Mouse (Mus musculus): ENCODE results near the gene Ube2q1. TPM values are rescaled to one million over a fixed set of nuclear protein-coding genes. Genes with fewer than 3 reads are reported as not detected.

The Ube2q1 gene
- polyA plus RNA-seq, 1 experiment from 2014 or later: 15.9 TPM

GRCm38 (mm10) chr3:89764119-89764724 is 9.2 kb upstream of the Ube2q1 start, which contains the start of gene Chrnb2:
Gene Chrnb2 (minus strand): TSS chr3:89764632.
- Histone ChIP-seq H3K4me2 (peak within 1 kb of the TSS; percentile 47), H3K4me1 (replicated peaks) (peaks cover 4% of the 10 kb centered on the region; the same call in 1 of the 2 replicates), H3K27me3 (peaks cover 23% of the 10 kb centered on the region), H3K27ac (no peak within 1 kb of the TSS), H3K9me3 (no peaks in the 10 kb centered on the region), H3K9ac (replicated peaks) (no peak within 1 kb of the TSS), H3K4me3 (replicated peaks) (peak within 1 kb of the TSS; percentile 21), H3K36me3 (no peaks in the 10 kb centered on the region)
- under 1% methylated on average over 36 of the region's 36 CpGs for WGBS
- ATAC-seq (ENCODE audit: insufficient number of reproducible peaks, insufficient read depth, low FRiP score, low TSS enrichment, low read depth): peak; percentile 73; the same call in 1 of the 2 replicates

GRCm38 (mm10) chr3:89769584-89769983 is 3.8 kb upstream of the Ube2q1 start:
- 64% methylated on average over 7 of the region's 7 CpGs for WGBS
- ATAC-seq (ENCODE audit: insufficient number of reproducible peaks, insufficient read depth, low FRiP score, low TSS enrichment, low read depth): no peak
- peaks cover 15% of the 10 kb centered on the region for H3K4me1 ChIP-seq (replicated peaks)

DNA sequence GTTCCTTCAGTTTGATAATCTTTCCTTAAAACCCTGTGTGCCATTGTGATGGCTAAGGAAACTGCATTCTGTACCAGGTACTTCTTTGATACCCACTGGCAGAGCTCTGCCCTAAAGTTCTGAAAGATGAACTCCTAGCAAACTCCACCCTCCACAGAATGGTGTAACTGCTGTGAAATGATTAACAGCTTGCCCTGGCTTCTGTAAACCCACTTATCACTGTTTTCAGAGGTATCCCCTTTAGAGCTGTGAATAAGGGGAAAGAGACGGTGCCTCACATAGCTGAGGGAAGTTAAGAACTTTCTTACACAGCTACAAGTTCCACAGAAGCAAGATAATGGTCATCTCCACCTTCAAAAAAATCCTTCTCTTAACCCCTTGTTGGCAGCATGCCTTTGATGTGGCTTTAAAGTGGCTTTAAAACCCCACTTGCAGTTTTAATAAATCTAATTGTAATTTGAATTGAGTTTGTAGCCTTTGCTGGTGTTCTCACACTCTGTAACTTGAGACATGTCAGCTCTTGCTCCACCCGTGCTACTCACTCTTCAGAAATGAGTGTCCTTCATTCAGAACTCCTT is 2.9 kb upstream of the Ube2q1 start:
- Histone ChIP-seq H3K36me3 (peaks cover 4% of the 10 kb centered on the region), H3K4me3 (replicated peaks) (no peak overlapping the region), H3K27me3 (no peaks in the 10 kb centered on the region), H3K4me1 (replicated peaks) (peaks cover 25% of the 10 kb centered on the region), H3K27ac (no peak overlapping the region), H3K4me2 (no peak overlapping the region), H3K9me3 (no peaks in the 10 kb centered on the region), H3K9ac (replicated peaks) (no peak overlapping the region)
- ATAC-seq (ENCODE audit: insufficient number of reproducible peaks, insufficient read depth, low FRiP score, low TSS enrichment, low read depth): no peak
- 34% methylated on average over 2 of the region's 2 CpGs for WGBS

More at GRCm38 (mm10) chr3:89769584-89769983, 3.8 kb upstream of the Ube2q1 start:
- peaks cover 1% of the 10 kb centered on the region; the same call in 1 of the 2 replicates for H3K27me3 ChIP-seq
- H3K9ac ChIP-seq (replicated peaks): no peak overlapping the region
- no peak overlapping the region for H3K4me2 ChIP-seq
- H3K4me3 ChIP-seq (replicated peaks): no peak overlapping the region
- no peak overlapping the region for H3K27ac ChIP-seq
- no peaks in the 10 kb centered on the region for H3K9me3 ChIP-seq
- no peaks in the 10 kb centered on the region for H3K36me3 ChIP-seq

- WGBS: 2% methylated on average over 17 of the region's 17 CpGs
These were observed 838 bp upstream of the Ube2q1 start for GRCm38 (mm10) chr3:89772588-89772967.

DNA sequence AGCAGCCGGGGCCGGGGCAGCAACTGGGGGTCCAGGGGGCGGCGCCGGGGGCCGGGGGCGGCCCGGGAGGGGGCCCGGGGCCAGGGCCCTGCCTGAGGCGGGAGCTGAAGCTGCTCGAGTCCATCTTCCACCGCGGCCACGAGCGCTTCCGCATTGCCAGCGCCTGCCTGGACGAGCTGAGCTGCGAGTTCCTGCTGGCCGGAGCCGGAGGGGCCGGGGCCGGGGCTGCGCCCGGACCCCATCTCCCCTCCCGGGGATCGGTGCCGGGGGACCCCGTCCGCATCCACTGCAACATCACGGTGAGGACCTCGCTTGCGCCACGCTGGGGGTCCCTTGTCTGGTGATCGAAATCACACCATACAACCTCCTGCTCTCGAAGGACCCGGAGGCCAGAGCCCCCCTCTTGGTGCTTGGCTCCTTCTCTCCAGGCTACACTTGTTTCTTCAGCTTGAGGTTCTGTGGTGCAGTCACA is 360 bp downstream of the Ube2q1 start:
- H3K27me3 ChIP-seq: no peaks in the 10 kb centered on the region
- H3K4me3 ChIP-seq (replicated peaks): peak overlapping the region; percentile 99
- peak overlapping the region; percentile 98 for H3K9ac ChIP-seq (replicated peaks)
- peak; percentile 38 for ATAC-seq (ENCODE audit: insufficient number of reproducible peaks, insufficient read depth, low FRiP score, low TSS enrichment, low read depth)
- 0% methylated on average over 23 of the region's 37 CpGs for WGBS
- peak overlapping the region; percentile 92 for H3K4me2 ChIP-seq
- no peaks in the 10 kb centered on the region for H3K9me3 ChIP-seq
- H3K36me3 ChIP-seq: peaks cover 36% of the 10 kb centered on the region
- H3K27ac ChIP-seq: peak overlapping the region; percentile 96
- H3K4me1 ChIP-seq (replicated peaks): peaks cover 30% of the 10 kb centered on the region

More at GRCm38 (mm10) chr3:89772588-89772967, 838 bp upstream of the Ube2q1 start:
- no peak; the same call in none of the 2 replicates for ATAC-seq (ENCODE audit: insufficient number of reproducible peaks, insufficient read depth, low FRiP score, low TSS enrichment, low read depth)
- H3K4me1 ChIP-seq (replicated peaks): peaks cover 30% of the 10 kb centered on the region
- peak overlapping the region; percentile 98 for H3K9ac ChIP-seq (replicated peaks)
- H3K27ac ChIP-seq: peak overlapping the region; percentile 96
- H3K9me3 ChIP-seq: no peaks in the 10 kb centered on the region
- H3K4me3 ChIP-seq (replicated peaks): peak overlapping the region; percentile 99
- no peaks in the 10 kb centered on the region for H3K27me3 ChIP-seq
- peaks cover 24% of the 10 kb centered on the region for H3K36me3 ChIP-seq
- H3K4me2 ChIP-seq: peak overlapping the region; percentile 92

- H3K27ac ChIP-seq: peak overlapping the region; percentile 96; the same call in 1 of the 2 replicates
- H3K4me2 ChIP-seq: peak overlapping the region; percentile 92
- H3K36me3 ChIP-seq: peaks cover 42% of the 10 kb centered on the region
- H3K4me1 ChIP-seq (replicated peaks): peaks cover 30% of the 10 kb centered on the region
- H3K4me3 ChIP-seq (replicated peaks): peak overlapping the region; percentile 99
- H3K9me3 ChIP-seq: no peaks in the 10 kb centered on the region
- peak overlapping the region; percentile 98 for H3K9ac ChIP-seq (replicated peaks)
- WGBS: 49% methylated on average over 15 of the region's 15 CpGs
- no peaks in the 10 kb centered on the region for H3K27me3 ChIP-seq
- no peak for ATAC-seq (ENCODE audit: insufficient number of reproducible peaks, insufficient read depth, low FRiP score, low TSS enrichment, low read depth)
These were observed 982 bp downstream of the Ube2q1 start for GRCm38 (mm10) chr3:89774236-89774960.

GRCm38 (mm10) chr3:89776001-89776400 is 2.6 kb downstream of the Ube2q1 start:
- peaks cover 27% of the 10 kb centered on the region for H3K4me1 ChIP-seq (replicated peaks)
- ATAC-seq (ENCODE audit: insufficient number of reproducible peaks, insufficient read depth, low FRiP score, low TSS enrichment, low read depth): no peak
- peak overlapping the region; percentile 92; the same call in 1 of the 2 replicates for H3K4me2 ChIP-seq
- peaks cover 58% of the 10 kb centered on the region for H3K36me3 ChIP-seq
- 81% methylated on average over 4 of the region's 4 CpGs for WGBS
- no peaks in the 10 kb centered on the region for H3K9me3 ChIP-seq
- no peak overlapping the region for H3K27ac ChIP-seq
- no peak overlapping the region for H3K4me3 ChIP-seq (replicated peaks)
- H3K27me3 ChIP-seq: no peaks in the 10 kb centered on the region
- H3K9ac ChIP-seq (replicated peaks): 0 out of 2 replicates have a peak overlapping the region, but pooled peaks have one; percentile 45

DNA sequence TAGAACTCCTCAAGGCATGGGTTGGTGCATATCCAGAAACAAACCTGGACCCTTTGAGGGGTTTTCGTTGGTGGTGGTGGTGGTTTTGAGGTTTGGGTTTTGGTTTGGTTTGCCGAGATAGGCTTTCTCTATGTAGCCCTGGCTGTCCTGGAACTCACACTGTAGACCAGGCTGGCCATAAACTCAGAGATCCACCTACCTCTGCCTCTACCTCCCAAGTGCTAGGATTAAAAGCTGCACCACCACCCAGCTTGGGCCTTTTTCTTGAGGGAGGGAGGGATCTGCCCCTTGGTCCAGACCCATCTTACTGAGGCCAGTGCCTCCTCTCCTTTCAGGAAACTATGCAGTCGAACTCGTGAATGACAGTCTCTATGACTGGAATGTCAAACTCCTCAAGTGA is 6.7 kb downstream of the Ube2q1 start:
- no peaks in the 10 kb centered on the region for H3K27me3 ChIP-seq
- peaks cover 20% of the 10 kb centered on the region for H3K4me1 ChIP-seq (replicated peaks)
- no peak overlapping the region for H3K9ac ChIP-seq (replicated peaks)
- 91% methylated on average over 4 of the region's 4 CpGs for WGBS
- no peak overlapping the region for H3K4me2 ChIP-seq
- H3K4me3 ChIP-seq (replicated peaks): no peak overlapping the region
- peaks cover 85% of the 10 kb centered on the region for H3K36me3 ChIP-seq
- ATAC-seq (ENCODE audit: insufficient number of reproducible peaks, insufficient read depth, low FRiP score, low TSS enrichment, low read depth): no peak
- H3K27ac ChIP-seq: no peak overlapping the region
- H3K9me3 ChIP-seq: no peaks in the 10 kb centered on the region

DNA sequence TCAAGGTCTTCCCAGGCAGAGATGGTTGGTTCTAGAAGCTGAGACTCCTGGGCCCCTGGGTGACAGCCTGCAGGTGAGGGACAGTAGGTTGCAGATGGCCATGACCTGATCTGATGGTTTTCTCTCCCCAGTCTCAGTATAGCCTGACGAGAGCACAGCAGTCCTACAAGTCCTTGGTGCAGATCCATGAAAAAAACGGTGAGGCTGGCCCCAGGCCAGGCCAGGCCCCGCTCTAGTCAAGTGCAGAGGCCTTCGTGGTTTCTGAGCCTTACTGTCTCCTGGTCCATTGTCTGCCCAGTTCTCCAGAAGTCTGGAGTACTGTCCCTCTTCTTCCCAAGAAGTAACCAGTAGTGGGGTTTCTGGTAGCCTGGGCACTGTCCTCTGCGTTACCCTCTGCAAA is 8.2 kb downstream of the Ube2q1 start:
- no peaks in the 10 kb centered on the region for H3K27me3 ChIP-seq
- no peaks in the 10 kb centered on the region for H3K9me3 ChIP-seq
- H3K27ac ChIP-seq: no peak overlapping the region
- H3K4me1 ChIP-seq (replicated peaks): peaks cover 20% of the 10 kb centered on the region
- peaks cover 71% of the 10 kb centered on the region for H3K36me3 ChIP-seq
- H3K4me2 ChIP-seq: no peak overlapping the region
- no peak for ATAC-seq (ENCODE audit: insufficient number of reproducible peaks, insufficient read depth, low FRiP score, low TSS enrichment, low read depth)
- H3K9ac ChIP-seq (replicated peaks): no peak overlapping the region
- WGBS: 88% methylated on average over 5 of the region's 5 CpGs
- no peak overlapping the region for H3K4me3 ChIP-seq (replicated peaks)

- Histone ChIP-seq H3K4me2 (no peak overlapping the region), H3K9ac (replicated peaks) (no peak overlapping the region), H3K4me3 (replicated peaks) (no peak overlapping the region), H3K4me1 (replicated peaks) (peaks cover 20% of the 10 kb centered on the region), H3K27me3 (no peaks in the 10 kb centered on the region), H3K36me3 (peaks cover 36% of the 10 kb centered on the region), H3K9me3 (no peaks in the 10 kb centered on the region), H3K27ac (peak overlapping the region; percentile 70)
- 18% methylated on average over 11 of the region's 11 CpGs for WGBS
- ATAC-seq (ENCODE audit: insufficient number of reproducible peaks, insufficient read depth, low FRiP score, low TSS enrichment, low read depth): 0 out of 2 replicates have a peak, but pooled peaks have one; percentile 11
These were observed 11.8 kb downstream of the Ube2q1 start for GRCm38 (mm10) chr3:89784991-89785753.

All from limb, embryonic 12.5 days (tissue).